Mouse (Mus musculus): ENCODE results near the gene Tymp. TPM values are rescaled to one million over a fixed set of nuclear protein-coding genes. Genes with fewer than 3 reads are reported as not detected.
A peak's percentile ranks its signal among the peaks of the same experiment; 100 is the strongest.

Gene Tymp
- total RNA-seq, 2 experiments from 2014 or later = 0.29 to 0.49 TPM

GRCm38 (mm10) chr15:89374340-89374739 lies 2.5 kb downstream of the Tymp start:
- DNase-seq = no peak

GRCm38 (mm10) chr15:89373762-89374248 lies 3.0 kb downstream of the Tymp start, which contains the start of gene Sco2:
Gene Sco2 (minus strand): TSS chr15:89373846.
- peak; percentile 84 for DNase-seq

DNA sequence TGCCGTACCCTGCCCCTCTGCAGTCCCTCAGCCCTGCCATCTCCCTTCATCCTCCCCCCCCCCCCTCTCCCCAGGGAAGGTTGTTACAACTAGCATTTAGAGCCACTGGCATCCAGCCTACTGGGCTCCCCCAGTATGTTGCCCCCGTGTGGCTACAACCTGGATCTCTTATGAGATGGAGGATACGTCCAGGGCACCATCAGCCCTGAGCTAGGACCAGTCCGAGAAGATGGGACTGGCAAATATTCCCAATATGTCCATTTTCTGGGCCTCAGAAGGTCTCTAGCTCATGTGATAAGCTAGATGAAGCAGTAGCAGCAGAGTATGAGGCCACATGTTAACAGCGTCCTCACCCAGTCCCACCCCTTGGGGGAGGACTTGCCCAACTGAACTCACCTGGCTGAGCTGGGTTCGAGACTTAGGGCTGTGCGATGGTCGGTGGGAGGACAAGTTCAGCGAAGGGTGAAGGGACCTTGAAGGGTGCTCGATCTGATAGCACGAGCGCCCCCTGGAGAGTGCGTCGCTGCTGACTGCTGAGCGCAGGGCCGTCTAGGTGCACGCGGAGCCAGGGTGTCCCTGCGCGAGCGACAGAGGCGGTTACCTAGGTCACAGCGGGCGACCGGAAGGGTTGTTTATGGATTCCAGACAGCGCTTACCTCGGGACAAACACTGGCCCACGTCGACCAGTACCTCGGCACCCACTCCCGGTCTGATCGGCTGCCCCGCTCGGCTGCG lies 3.6 kb downstream of the Tymp start:
- peak; percentile 80 for DNase-seq

- DNase-seq = no peak
These were observed 4.3 kb downstream of the Tymp start for GRCm38 (mm10) chr15:89372536-89372935.

DNA sequence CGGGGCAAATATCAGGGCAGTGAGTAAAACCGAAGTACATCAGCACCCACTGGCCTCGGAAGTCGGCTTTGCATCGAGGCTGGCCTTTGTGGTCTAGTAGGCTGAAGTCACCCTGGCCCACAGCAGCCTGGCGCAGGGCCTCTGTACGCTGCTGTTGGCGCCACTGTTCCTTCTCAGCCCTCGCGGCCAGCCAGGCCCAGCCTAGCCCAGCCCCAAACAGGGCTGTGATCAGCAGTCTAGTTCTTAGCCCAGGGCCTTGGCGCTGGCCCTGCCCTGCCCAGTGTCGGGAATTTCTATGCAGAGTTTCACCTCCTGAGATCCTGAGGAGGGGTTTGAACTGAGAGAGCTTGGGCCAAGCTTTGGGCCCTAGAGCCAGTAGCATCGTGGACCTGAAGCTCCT lies 4.8 kb downstream of the Tymp start:
- no peak for DNase-seq

- no peak for DNase-seq
These were observed 11.7 kb downstream of the Tymp start for GRCm38 (mm10) chr15:89365141-89365551.

DNA sequence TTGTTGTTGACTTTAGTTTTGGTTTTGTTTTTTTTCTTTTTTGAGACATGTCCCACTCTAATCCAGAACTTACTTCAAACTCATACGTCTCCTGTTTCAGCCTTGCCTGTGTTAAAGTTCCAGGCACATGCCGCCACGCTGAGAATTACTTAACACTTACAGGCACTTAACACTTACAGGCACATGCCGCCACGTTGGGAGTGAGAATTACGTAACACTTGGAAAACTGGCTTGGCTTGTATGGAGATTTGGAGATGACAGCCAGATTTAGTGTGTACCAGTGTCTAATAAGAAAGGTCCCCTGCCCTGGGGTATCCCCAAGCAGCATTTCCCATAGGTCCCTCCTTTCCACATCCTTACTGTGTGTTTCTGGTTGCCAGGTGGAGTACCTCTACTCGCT lies 13.8 kb downstream of the Tymp start:
- DNase-seq = no peak

GRCm38 (mm10) chr15:89358784-89359183 lies 18.1 kb downstream of the Tymp start:
- DNase-seq = no peak

GRCm38 (mm10) chr15:89356372-89356771 lies 20.5 kb downstream of the Tymp start:
- peak; percentile 51 for DNase-seq

DNA sequence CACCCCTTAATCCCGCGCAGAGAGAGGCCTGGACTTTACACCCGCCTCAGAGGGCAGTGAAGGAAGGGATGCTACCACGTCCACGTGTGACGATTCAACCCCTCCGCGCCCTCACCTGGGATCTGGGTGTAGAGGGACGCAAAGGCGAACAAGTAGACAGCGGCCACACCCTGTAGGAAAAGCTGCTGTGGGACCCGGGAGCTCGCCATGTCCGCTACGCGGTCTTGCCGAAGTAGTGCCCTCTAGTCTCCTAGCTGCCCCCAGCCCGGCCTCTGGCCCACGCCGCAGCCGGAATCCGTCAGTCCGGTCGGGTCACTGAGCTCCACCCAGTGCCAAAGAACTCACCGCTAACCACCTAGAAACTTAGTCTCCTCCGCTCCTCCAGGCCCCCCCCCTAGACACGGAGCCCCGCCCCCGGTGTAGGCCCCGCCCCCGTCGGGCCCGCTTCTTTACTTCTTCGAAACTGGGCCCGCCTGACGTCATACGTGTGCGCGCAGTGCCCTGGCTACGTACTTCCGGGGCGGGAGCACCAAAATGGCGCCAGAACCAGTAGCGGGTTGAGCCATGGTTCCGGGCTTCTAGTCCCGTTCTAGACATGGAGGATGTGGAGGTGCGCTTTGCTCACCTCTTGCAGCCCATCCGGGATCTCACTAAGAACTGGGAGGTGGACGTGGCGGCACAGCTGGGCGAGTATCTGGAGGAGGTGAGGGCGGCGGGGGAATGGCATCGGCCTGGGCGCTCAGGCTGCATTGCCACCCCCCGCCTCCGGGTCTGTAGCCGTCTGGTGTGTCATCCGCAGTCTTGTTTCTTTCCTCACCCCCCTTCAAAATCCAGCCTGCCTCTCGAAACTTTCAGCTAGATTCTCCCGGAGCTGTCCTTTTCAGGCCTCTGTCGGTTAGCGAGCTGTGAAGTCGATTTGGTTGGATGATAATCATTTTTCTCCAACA lies 21.3 kb downstream of the Tymp start, which contains the start of the genes Lmf2 and Ncaph2:
TSS of gene Lmf2 (minus strand) at position 419 of the 947 bp plus-strand sequence.
TSS of gene Ncaph2 (plus strand) at position 479 of the 947 bp plus-strand sequence.
- peak; percentile 92 for DNase-seq

GRCm38 (mm10) chr15:89354455-89354854 lies 22.4 kb downstream of the Tymp start:
- no peak for DNase-seq

GRCm38 (mm10) chr15:89353837-89354236 lies 23.0 kb downstream of the Tymp start:
- DNase-seq = no peak

- no peak for DNase-seq
These were observed 24.0 kb downstream of the Tymp start for GRCm38 (mm10) chr15:89352795-89353194.

DNA sequence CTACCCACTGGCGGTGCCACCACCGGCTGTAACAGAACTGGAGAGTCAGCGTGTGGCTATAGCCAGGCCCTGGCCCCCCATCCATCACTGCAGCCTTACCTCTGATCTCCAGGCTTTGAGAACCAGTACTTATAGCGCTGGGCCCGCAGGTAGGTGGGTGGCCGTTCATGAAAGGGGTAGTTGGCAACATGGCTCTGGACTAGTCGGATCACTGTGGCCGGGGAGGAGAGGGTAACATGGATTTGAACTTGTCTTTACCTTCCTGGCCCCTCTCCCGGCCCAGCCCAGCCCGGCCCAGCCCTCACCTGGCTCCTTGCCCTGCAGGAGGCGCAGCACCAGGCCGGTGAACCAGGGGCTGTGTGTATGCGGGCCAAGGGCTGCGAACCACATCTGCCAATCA lies 24.8 kb downstream of the Tymp start:
- no peak for DNase-seq

DNA sequence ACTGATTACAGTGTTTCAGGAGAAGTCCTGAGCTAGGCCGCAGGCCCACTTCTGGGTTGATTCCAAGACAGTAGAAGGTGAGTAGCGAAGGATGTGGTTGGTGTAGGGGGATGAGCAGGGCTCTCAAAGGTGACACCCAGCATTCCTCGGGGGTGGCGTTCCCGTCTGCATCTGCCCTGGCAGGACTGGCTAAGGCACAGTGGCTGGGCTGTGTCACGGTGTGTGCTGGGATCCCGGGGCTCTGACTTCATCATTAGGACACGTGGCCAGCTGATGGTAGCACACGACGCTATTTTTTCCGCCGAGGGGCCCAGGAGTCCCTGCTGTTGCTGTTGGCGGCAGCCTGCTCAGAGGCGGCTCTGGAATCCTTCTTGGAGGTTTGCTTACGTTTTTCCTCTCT lies 25.5 kb downstream of the Tymp start:
- DNase-seq = no peak

- no peak for DNase-seq
These were observed 26.4 kb downstream of the Tymp start for GRCm38 (mm10) chr15:89350447-89350846.

DNA sequence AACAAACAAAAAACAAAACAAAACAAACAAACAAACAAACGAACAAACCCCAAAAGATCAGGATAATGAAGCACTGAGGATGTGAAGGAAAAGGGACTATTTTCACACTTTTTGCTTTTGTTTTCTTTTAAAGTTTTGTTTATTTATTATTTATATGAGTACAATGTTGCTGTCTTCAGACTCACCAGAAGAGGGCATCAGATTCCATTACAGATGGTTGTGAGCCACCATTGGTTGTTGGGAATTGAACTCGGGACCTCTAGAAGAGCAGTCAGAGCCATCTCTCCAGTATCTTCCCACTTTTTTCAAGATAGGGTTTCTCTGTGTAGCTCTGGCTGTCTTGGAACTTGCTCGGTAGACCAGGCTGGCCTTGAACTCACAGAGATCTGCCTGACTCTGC lies 33.5 kb downstream of the Tymp start:
- no peak for DNase-seq

DNA sequence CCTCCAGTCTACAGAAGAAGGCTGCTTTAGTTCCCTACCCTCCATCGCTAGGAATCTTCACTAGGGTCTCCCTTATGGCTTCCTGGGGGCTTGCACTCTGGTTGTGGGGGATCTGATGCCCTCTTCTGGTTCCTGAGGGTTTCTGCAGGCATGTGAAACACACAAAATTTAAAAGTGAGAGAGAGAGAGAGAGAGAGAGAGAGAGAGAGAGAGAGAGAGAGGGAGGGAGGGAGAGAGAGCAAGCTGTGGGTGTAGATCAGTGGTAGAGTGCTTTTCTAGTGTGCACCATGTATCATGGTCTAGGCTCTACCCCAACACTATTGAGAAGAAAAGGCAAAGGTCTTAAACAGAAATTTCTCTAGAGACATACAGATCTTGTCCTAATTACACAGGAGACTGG lies 35.2 kb downstream of the Tymp start:
- no peak for DNase-seq

- DNase-seq = no peak
These were observed 36.7 kb downstream of the Tymp start for GRCm38 (mm10) chr15:89340136-89340535.

- no peak for DNase-seq
These were observed 37.1 kb downstream of the Tymp start for GRCm38 (mm10) chr15:89339696-89340095.

DNA sequence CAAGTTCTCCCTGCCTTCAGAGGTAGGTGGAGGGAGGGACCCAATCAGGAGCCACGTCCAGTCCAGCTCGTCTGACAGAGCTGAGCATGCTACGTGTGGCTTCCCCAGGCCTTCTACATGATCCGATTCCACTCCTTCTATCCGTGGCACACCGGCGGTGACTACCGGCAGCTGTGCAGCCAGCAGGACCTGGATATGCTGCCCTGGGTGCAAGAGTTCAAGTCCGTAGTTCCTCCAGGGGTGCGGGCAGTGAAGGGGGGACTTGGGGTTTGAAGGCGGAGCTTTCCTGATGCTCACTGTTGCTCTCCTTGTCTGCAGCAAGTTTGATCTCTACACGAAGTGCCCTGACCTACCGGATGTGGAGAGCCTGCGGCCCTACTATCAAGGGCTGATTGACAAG lies 40.4 kb downstream of the Tymp start:
- no peak for DNase-seq

DNA sequence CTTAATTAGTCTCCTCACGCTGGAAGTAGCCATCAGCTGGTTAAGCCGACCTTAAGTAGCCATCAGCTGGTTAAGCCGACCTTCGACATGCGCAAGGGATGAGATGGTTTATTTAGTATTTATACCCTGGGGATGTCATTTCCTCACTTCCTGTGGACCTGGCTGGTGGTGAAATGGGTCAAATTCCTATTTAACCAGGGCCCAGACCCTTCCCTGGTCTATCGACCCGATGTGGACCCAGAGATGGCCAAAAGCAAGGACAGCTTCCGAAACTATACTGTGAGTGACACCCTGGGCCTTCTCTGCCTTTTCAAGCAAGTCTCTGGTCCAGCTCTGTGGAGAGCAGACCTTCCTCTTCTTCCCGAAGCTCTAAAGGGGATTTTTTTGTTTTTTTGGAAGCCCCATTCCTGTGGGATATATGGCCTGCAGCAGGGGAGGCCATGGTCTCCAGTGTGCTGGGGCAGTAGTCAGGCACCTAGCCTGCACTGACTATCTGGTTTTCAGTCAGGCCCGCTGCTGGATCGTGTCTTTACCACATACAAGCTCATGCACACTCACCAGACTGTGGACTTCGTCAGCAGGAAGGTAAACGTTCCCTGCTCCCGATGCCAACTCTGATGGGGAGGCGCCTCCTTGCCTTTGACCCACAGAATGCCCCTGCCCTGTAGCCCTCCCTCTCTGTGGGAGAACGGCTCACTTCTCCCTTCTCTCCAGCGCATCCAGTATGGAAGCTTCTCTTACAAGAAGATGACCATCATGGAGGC lies 41.9 kb downstream of the Tymp start:
- DNase-seq = no peak

All from gastrocnemius, postnatal 25 days (tissue).